Mouse (Mus musculus) stomach, embryonic 14.5 days (tissue): ENCODE measurements at regions not wholly inside any gene's neighbourhood (a gene's known extent, or its start where the extent isn't known, plus 50 kb on each side); places are given as distances from the start of the nearest gene placed in this dataset.

Experiments
- ATAC-seq: fragments of 200-750 bp; cut with Nextera tagmentation; 2 replicates; pipeline ENCODE4 v1.8.0; 2017; ENCODE audit warnings: low read depth, moderate TSS enrichment; ENCODE audit not compliant: insufficient number of reproducible peaks, insufficient read depth, low FRiP score
- H3K27ac ChIP-seq: fragments of 300-500 bp; sonication (generic); 2 replicates; pipeline ENCODE4 v1.5.1; 2014; ENCODE audit warnings: mild to moderate bottlenecking, low read length, moderate library complexity, mixed read lengths
- H3K27me3 ChIP-seq: fragments of 300-500 bp; sonication (generic); 2 replicates; pipeline ENCODE4 v1.6.1; 2014; ENCODE audit warnings: low read length, control low read depth, mixed read lengths; ENCODE audit not compliant: control insufficient read depth, insufficient read depth
- H3K36me3 ChIP-seq: fragments of 300-500 bp; sonication (generic); 2 replicates; pipeline ENCODE4 v1.6.1; 2014; ENCODE audit warnings: mild to moderate bottlenecking, control low read depth, low read length, moderate library complexity, mixed read lengths; ENCODE audit not compliant: control insufficient read depth, insufficient read depth
- H3K4me1 ChIP-seq: fragments of 300-500 bp; sonication (generic); 2 replicates; pipeline ENCODE4 v1.6.1; 2014; ENCODE audit warnings: low read length, control low read depth, mixed read lengths; ENCODE audit not compliant: control insufficient read depth, insufficient read depth
- H3K4me2 ChIP-seq: fragments of 300-500 bp; sonication (generic); replicated peaks from 2 replicates; pipeline ENCODE4 v1.6.1; 2014; ENCODE audit warnings: low read depth, low read length, control low read depth
- H3K4me3 ChIP-seq: fragments of 300-500 bp; sonication (generic); 2 replicates; pipeline ENCODE4 v1.5.1; 2014; ENCODE audit warnings: low read depth, low read length, control low read depth
- H3K9ac ChIP-seq: fragments of 300-500 bp; sonication (generic); replicated peaks from 2 replicates; pipeline ENCODE4 v1.6.1; 2014; ENCODE audit warnings: low read depth, mild to moderate bottlenecking, control low read depth, low read length, moderate library complexity, mixed read lengths
- H3K9me3 ChIP-seq: fragments of 300-500 bp; sonication (generic); 2 replicates; pipeline ENCODE4 v1.6.1; 2016; ENCODE audit warnings: low read depth, low read length, control low read depth; ENCODE audit not compliant: control insufficient read depth
- WGBS: fragments of 180-500 bp; shearing (Covaris S2); extraction: QIAGEN DNeasy Blood & Tissue Kit; methylation state at CpG from one replicate; pipeline ENCODE4 v1.1.7; 2014; 5-methylcytosine and 5-hydroxymethylcytosine counted together

- H3K4me3 ChIP-seq, result no peak overlapping the region
- no peaks in the 10 kb centered on the region for H3K36me3 ChIP-seq
- no peak overlapping the region for H3K27ac ChIP-seq
- H3K4me2 ChIP-seq, result no peak overlapping the region
- 61% methylated on average over 6 of the region's 6 CpGs for WGBS
- ATAC-seq, result no peak
- H3K9me3 ChIP-seq, result no peaks in the 10 kb centered on the region
- 0 out of 2 replicates have a peak, but pooled peaks cover 8% of the 10 kb centered on the region for H3K4me1 ChIP-seq
- H3K9ac ChIP-seq, result no peak overlapping the region
- H3K27me3 ChIP-seq, result no peaks in the 10 kb centered on the region
These were observed 855.2 kb upstream of the Car8 start for GRCm38 (mm10) chr4:9094076-9094475.

GRCm38 (mm10) chr4:9083526-9083925 lies 844.7 kb upstream of the Car8 start:
- ATAC-seq, result no peak
- no peak overlapping the region for H3K4me2 ChIP-seq
- no peak overlapping the region for H3K4me3 ChIP-seq
- no peaks in the 10 kb centered on the region for H3K9me3 ChIP-seq
- H3K9ac ChIP-seq, result no peak overlapping the region
- 81% methylated on average over 13 of the region's 13 CpGs for WGBS
- no peak overlapping the region for H3K27ac ChIP-seq
- H3K4me1 ChIP-seq, result 0 out of 2 replicates have a peak, but pooled peaks cover 4% of the 10 kb centered on the region
- no peaks in the 10 kb centered on the region for H3K27me3 ChIP-seq
- H3K36me3 ChIP-seq, result no peaks in the 10 kb centered on the region

- 37% methylated on average over 14 of the region's 14 CpGs for WGBS
- H3K4me3 ChIP-seq, result no peak overlapping the region
- no peak for ATAC-seq
- H3K27ac ChIP-seq, result no peak overlapping the region
- 0 out of 2 replicates have a peak, but pooled peaks cover 4% of the 10 kb centered on the region for H3K4me1 ChIP-seq
- no peaks in the 10 kb centered on the region for H3K27me3 ChIP-seq
- no peaks in the 10 kb centered on the region for H3K9me3 ChIP-seq
- no peaks in the 10 kb centered on the region for H3K36me3 ChIP-seq
- H3K9ac ChIP-seq, result no peak overlapping the region
- no peak overlapping the region for H3K4me2 ChIP-seq
These were observed 843.1 kb upstream of the Car8 start for GRCm38 (mm10) chr4:9081701-9082562.

DNA sequence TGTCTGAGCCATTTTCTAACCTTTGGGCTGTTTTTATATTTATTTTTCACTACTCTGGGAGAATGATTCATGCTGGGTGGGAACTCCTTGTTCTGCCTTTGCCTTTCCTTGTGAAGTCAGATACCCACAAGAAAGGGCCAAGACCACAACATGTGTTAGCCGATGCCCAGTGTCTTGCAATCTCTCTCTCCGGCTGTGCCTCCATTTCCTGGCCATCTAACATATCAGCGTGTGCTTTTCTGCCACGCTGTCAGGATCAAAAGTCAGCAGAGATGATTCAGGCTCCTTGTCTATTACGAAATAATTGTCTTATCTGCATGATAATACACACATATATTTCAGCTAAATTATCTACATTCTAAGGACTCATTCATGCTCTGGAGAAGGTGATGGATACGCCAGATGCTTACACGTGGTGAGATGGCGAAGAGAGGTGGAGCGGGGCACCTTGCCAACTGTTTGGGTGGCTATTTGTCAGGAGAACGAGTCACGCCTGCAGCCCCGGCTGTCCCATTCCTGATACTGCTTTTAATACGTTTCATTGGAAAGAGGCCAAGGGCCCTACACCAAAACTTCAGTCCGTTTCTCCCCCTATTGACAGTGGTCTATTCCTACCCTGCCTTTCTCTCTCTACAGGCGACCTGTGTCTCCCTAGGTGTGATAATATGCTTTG lies 842.1 kb upstream of the Car8 start:
- H3K27ac ChIP-seq, result no peak overlapping the region
- WGBS, result 71% methylated on average over 15 of the region's 15 CpGs
- ATAC-seq, result no peak
- H3K4me1 ChIP-seq, result 0 out of 2 replicates have a peak, but pooled peaks cover 4% of the 10 kb centered on the region
- no peaks in the 10 kb centered on the region for H3K27me3 ChIP-seq
- H3K9me3 ChIP-seq, result no peaks in the 10 kb centered on the region
- no peak overlapping the region for H3K9ac ChIP-seq
- H3K4me3 ChIP-seq, result no peak overlapping the region
- no peaks in the 10 kb centered on the region for H3K36me3 ChIP-seq
- no peak overlapping the region for H3K4me2 ChIP-seq

DNA sequence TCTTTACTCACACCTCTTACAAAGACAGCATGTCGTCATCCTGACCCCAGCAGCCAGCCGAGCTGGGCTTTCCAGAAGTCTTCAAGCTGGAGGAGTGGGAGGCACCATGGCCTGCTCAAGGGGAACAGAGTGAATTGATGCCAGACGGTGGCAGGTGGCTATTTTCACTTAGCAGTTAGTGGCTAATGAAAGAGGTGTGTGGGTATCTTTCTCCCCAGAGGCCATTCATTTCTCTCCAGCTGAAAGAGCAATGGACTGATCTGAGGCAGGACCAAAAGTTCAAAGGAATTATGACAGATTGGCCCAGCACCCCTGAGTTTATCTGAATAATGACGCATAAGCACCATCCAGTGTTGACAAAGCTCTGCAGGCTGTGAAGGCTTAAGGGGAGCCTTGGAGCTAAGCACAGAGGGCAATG lies 841.0 kb upstream of the Car8 start:
- H3K4me2 ChIP-seq, result no peak overlapping the region
- no peaks in the 10 kb centered on the region for H3K27me3 ChIP-seq
- no peak overlapping the region for H3K9ac ChIP-seq
- ATAC-seq, result no peak
- no peak overlapping the region for H3K27ac ChIP-seq
- no peak overlapping the region for H3K4me3 ChIP-seq
- H3K36me3 ChIP-seq, result no peaks in the 10 kb centered on the region
- 0 out of 2 replicates have a peak, but pooled peaks cover 4% of the 10 kb centered on the region for H3K4me1 ChIP-seq
- H3K9me3 ChIP-seq, result no peaks in the 10 kb centered on the region
- WGBS, result 25% methylated on average over 4 of the region's 4 CpGs

DNA sequence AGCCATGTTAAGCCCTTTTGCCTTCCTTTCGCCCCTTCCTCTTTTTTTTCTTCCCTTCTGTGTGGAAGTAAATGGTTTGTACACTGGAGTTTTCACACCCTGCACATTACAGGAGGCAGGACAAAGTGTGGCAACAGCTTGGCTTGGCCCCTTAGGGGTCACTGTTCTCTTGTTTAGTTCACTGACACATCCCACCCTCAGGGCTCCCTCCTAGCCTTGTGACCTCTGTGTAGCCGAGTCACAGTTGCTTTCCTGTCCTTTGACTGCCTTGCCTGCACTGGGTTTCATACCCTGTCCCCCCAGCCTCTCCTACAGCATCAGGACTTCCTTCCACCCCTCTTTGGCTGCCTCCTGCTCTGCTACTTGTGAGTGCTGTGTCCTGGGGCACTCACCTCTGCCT lies 835.6 kb upstream of the Car8 start:
- Histone ChIP-seq H3K4me1 (no peaks in the 10 kb centered on the region), H3K4me2 (no peak overlapping the region), H3K9ac (no peak overlapping the region), H3K4me3 (no peak overlapping the region), H3K27me3 (no peaks in the 10 kb centered on the region), H3K27ac (no peak overlapping the region), H3K36me3 (no peaks in the 10 kb centered on the region), H3K9me3 (no peaks in the 10 kb centered on the region)
- ATAC-seq, result no peak
- WGBS, result 48% methylated on average over 2 of the region's 2 CpGs

DNA sequence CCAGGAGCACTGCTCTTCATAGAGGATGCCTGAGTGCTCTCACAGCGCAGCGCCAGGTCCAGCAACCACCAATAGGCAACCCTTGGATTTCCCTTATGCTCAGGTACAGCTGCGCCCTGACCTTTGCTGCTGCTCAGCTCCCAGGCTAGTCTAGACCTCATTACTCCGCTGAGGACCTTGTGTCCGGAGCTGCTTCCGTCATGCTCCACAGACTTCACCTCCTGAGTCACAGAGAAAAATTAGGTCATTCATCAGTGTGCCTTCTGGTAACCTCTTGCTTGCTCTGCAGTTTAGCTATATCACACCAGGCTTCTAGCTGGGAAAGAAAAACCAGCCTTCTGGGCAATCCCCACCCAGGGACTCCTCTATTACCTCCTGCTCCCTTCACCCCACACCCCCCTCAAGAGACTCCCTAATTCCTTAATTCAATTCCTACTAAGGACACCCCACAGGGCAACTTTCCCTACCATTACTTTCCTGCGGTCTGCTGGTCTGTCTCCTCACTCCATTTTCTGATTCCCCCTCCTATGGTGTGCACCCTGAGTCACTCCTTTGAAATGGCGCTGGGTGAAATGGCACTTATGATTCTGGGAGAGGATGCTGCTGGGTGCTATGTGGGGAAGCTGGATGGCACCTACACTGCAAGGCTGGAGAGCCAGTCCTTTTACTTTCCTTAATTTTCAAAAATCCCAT lies 835.0 kb upstream of the Car8 start:
- no peaks in the 10 kb centered on the region for H3K27me3 ChIP-seq
- no peaks in the 10 kb centered on the region for H3K36me3 ChIP-seq
- no peak overlapping the region for H3K4me3 ChIP-seq
- H3K4me2 ChIP-seq, result no peak overlapping the region
- no peak for ATAC-seq
- no peaks in the 10 kb centered on the region for H3K4me1 ChIP-seq
- no peak overlapping the region for H3K27ac ChIP-seq
- H3K9ac ChIP-seq, result no peak overlapping the region
- 68% methylated on average over 8 of the region's 8 CpGs for WGBS
- H3K9me3 ChIP-seq, result no peaks in the 10 kb centered on the region

GRCm38 (mm10) chr4:9072321-9072720 lies 833.5 kb upstream of the Car8 start:
- H3K4me2 ChIP-seq, result no peak overlapping the region
- no peak for ATAC-seq
- H3K4me3 ChIP-seq, result no peak overlapping the region
- no peaks in the 10 kb centered on the region for H3K4me1 ChIP-seq
- H3K27ac ChIP-seq, result no peak overlapping the region
- H3K27me3 ChIP-seq, result no peaks in the 10 kb centered on the region
- WGBS, result 64% methylated on average over 5 of the region's 5 CpGs
- H3K9me3 ChIP-seq, result no peaks in the 10 kb centered on the region
- H3K9ac ChIP-seq, result no peak overlapping the region
- H3K36me3 ChIP-seq, result no peaks in the 10 kb centered on the region
